Mouse (Mus musculus) neural tube, embryonic 11.5 days (tissue): ENCODE data around the gene Socs3. TPM values are rescaled to one million over a fixed set of nuclear protein-coding genes. Genes with fewer than 3 reads are reported as not detected.

Source experiments
- ATAC-seq: fragments of 200-750 bp; cut with Nextera tagmentation; 2 replicates; pipeline ENCODE4 v1.8.0; 2017; ENCODE audit warnings: moderate number of reproducible peaks, mild to moderate bottlenecking, moderate TSS enrichment, moderate library complexity; ENCODE audit not compliant: insufficient read depth, low FRiP score, low TSS enrichment
- DNase-seq: peaks from one replicate; pipeline ENCODE4 v3.0.0-alpha.2; 2015; ENCODE audit warnings: low spot score
- H3K27ac ChIP-seq: fragments of 300-500 bp; sonication (generic); 2 replicates; pipeline ENCODE4 v1.5.1; 2014; ENCODE audit warnings: low read depth, mild to moderate bottlenecking, low read length
- H3K27me3 ChIP-seq: fragments of 300-500 bp; sonication (generic); 2 replicates; pipeline ENCODE4 v1.6.1; 2014; ENCODE audit warnings: mild to moderate bottlenecking, low read length, mixed read lengths; ENCODE audit not compliant: control insufficient read depth, insufficient read depth
- H3K36me3 ChIP-seq: fragments of 300-500 bp; sonication (generic); 2 replicates; pipeline ENCODE4 v1.6.1; 2014; ENCODE audit warnings: mild to moderate bottlenecking, low read length, moderate library complexity, mixed read lengths; ENCODE audit not compliant: control insufficient read depth, insufficient read depth
- H3K4me1 ChIP-seq: fragments of 300-500 bp; sonication (generic); 2 replicates; pipeline ENCODE4 v1.6.1; 2014; ENCODE audit warnings: low read length, mixed read lengths; ENCODE audit not compliant: control insufficient read depth, insufficient read depth
- H3K4me2 ChIP-seq: fragments of 300-500 bp; sonication (generic); 2 replicates; pipeline ENCODE4 v1.6.1; 2014; ENCODE audit warnings: low read depth, mild to moderate bottlenecking, moderate library complexity
- H3K4me3 ChIP-seq: fragments of 300-500 bp; sonication (generic); 2 replicates; pipeline ENCODE4 v1.5.1; 2014; ENCODE audit warnings: low read depth, low read length
- H3K9ac ChIP-seq: fragments of 300-500 bp; sonication (generic); 2 replicates; pipeline ENCODE4 v1.6.1; 2014; ENCODE audit warnings: mild to moderate bottlenecking, low read length
- H3K9me3 ChIP-seq: fragments of 300-500 bp; sonication (generic); 2 replicates; pipeline ENCODE4 v1.6.1; 2016; ENCODE audit warnings: low read length; ENCODE audit not compliant: control insufficient read depth
- WGBS: fragments of 180-500 bp; shearing (Covaris S2); extraction: QIAGEN DNeasy Blood & Tissue Kit; methylation state at CpG from one replicate; pipeline ENCODE4 v1.1.7; 2014; 5-methylcytosine and 5-hydroxymethylcytosine counted together
- polyA plus RNA-seq: library from polyadenylated mRNA; unstranded; fragments of >200 nt; fragmentation: Nextera tagmentation; extraction: Ambion mirVana; gene quantifications from 2 replicates; pipeline ENCODE4 v1.2.1, GENCODE M21; 2014

Socs3 gene
- polyA plus RNA-seq, result 3.7 and 5.1 TPM in 2 replicates

DNA sequence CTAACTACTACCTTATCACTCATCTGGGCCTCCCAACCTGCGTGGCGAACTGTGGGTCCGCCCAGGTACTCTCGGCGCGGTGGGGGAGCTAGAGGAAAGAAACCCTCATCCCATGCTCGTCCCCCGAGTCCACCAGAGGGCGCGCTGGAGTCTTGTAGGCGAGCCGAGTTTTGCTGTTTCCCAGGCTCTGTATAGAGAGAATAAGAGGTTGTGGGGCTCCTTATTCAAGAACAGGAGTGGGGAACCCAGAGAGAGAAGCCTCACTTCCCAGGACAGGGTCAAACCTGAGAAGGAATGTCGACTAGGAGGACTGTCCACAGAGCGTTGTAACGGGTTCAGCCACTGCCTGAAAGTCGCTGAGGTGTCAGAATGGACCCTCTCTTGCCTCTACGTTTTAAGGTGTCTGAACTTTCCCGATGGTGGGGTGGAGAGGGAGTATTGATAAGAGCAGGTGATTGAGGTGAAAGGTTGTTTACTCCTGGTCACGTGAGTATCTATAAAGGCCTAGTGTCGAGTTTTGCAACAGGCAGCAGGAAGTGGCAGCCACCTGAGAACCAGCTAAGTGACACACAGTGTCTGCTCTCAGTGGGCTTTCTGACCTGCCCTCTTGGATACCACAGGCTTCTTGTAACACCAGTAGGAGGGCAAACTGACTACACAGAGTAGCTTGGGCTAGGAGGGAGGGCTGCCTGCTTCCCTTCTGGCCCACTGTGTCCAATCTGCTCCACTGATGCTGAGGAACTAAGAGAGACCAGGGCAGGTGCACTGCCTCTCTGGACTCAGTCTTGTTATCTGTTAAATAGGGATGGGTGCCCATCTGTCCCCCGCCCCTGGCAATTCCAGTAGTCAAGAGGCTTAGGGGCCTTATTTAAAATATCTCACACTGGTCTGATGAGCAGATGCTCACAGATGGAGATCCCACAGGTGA is at the start of gene Socs3:
TSS of gene Socs3 (minus strand) at position 103 of the 928 bp plus-strand sequence.
- Histone ChIP-seq H3K27me3 (peaks cover 24% of the 10 kb centered on the region), H3K4me1 (peaks cover 47% of the 10 kb centered on the region), H3K9ac (peak within 1 kb of the TSS; percentile 86), H3K4me3 (peak within 1 kb of the TSS; percentile 65), H3K27ac (peak within 1 kb of the TSS; percentile 87), H3K9me3 (no peaks in the 10 kb centered on the region), H3K36me3 (no peaks in the 10 kb centered on the region), H3K4me2 (peak within 1 kb of the TSS; percentile 99)
- 13% methylated on average over 21 of the region's 21 CpGs for WGBS
- peak; percentile 21; the same call in 1 of the 2 replicates for ATAC-seq
- peak; percentile 93 for DNase-seq

DNA sequence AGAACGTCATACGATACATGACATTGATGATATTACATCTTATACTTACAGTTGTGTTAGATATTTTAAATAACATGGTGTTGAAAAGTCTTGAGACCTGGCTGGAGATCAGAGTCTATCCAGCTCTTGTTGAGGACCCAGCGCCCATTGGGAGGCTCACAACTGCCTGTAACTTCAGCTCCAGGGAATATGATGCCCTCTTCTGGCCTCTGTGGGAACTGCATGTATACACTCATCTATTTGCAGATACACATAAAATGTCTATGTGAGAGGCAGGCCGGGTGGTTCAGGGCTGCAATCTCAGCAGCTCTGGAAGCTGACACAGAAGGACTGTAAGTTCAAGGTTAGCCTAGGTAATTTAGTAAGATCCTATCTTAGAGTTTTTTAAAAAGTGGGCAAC is 48.5 kb upstream of the Socs3 start:
- Histone ChIP-seq H3K4me3 (no peak overlapping the region), H3K27ac (no peak overlapping the region), H3K4me2 (no peak overlapping the region), H3K27me3 (no peaks in the 10 kb centered on the region), H3K9me3 (no peaks in the 10 kb centered on the region), H3K9ac (no peak overlapping the region), H3K36me3 (peaks cover 12% of the 10 kb centered on the region), H3K4me1 (no peaks in the 10 kb centered on the region)
- ATAC-seq, result no peak
- no peak for DNase-seq
- WGBS, result 94% methylated on average over 4 of the region's 4 CpGs

DNA sequence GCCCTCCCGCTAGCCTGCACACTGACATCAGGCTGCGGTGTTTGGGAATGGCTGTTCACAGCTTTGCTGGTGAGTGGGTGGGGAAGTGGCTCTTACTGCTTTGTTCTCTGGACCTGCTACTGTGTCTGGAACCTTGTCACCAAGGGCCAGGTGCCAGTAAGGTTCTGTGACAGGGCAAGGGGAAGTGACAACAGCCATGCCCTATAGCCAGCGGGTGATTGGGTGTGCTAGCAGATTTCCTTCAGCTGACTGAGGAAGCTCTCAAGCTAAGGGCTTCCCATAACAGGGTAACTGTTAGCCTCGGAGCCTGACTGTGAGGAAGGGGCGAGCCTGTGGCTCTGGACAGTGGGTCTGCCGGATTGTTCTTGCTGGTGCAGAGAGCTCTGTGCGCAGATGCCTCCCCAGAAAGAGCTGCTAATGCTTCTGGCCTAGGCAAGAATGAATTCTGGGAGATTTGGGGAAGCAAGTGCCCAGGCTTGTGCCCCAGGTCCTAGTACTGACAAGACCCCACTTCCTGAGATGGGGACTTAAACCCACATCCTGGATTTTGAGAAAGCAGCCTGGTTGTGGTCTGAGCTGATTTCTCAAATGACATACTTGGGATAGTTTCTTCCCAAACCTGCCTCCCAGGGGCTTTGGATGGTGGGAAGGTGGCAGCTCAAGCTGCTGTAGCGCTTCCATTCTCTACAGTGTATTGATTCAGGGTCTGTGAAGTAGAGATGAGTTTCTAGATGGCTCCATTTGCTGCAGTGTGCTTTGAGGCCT is 45.7 kb upstream of the Socs3 start:
- Histone ChIP-seq H3K27ac (no peak overlapping the region), H3K9me3 (no peaks in the 10 kb centered on the region), H3K4me2 (no peak overlapping the region), H3K4me3 (no peak overlapping the region), H3K36me3 (peaks cover 8% of the 10 kb centered on the region), H3K9ac (no peak overlapping the region), H3K4me1 (no peaks in the 10 kb centered on the region), H3K27me3 (no peaks in the 10 kb centered on the region)
- WGBS, result 93% methylated on average over 8 of the region's 8 CpGs
- ATAC-seq (no peak), DNase-seq (no peak)

GRCm38 (mm10) chr11:118014391-118014995 is 44.6 kb upstream of the Socs3 start:
- ATAC-seq (no peak), DNase-seq (no peak)
- no peaks in the 10 kb centered on the region for H3K27me3 ChIP-seq
- H3K36me3 ChIP-seq, result peaks cover 7% of the 10 kb centered on the region
- 86% methylated on average over 12 of the region's 12 CpGs for WGBS
- no peak overlapping the region for H3K27ac ChIP-seq
- no peaks in the 10 kb centered on the region for H3K9me3 ChIP-seq
- H3K4me1 ChIP-seq, result peaks cover under 1% of the 10 kb centered on the region; the same call in 1 of the 2 replicates
- H3K9ac ChIP-seq, result no peak overlapping the region
- no peak overlapping the region for H3K4me2 ChIP-seq
- H3K4me3 ChIP-seq, result no peak overlapping the region

DNA sequence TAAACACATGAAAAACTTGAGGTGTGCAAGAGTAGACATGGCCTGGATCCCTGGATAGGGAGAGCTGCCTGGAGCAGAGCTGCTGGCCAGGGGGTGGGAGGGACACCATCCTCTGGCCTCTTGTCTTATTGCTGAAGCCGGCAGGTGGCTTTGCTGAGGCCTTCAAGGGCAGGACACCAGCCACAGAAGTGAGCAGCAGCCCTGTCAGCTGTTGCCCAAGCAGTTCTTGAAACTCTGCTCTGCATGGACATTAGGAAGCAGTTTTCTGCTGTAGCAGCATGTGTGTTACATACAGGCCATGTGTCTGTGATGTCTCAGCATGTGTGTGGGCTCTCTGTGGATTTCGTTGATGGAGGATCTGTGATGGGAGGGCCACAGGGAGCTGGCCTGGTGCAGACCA is 43.5 kb upstream of the Socs3 start:
- Histone ChIP-seq H3K36me3 (peaks cover 7% of the 10 kb centered on the region), H3K4me2 (no peak overlapping the region), H3K4me1 (peaks cover 4% of the 10 kb centered on the region), H3K4me3 (no peak overlapping the region), H3K27ac (no peak overlapping the region), H3K9me3 (no peaks in the 10 kb centered on the region), H3K9ac (no peak overlapping the region), H3K27me3 (no peaks in the 10 kb centered on the region)
- 77% methylated on average over 2 of the region's 2 CpGs for WGBS
- no peak for DNase-seq
- ATAC-seq, result no peak

DNA sequence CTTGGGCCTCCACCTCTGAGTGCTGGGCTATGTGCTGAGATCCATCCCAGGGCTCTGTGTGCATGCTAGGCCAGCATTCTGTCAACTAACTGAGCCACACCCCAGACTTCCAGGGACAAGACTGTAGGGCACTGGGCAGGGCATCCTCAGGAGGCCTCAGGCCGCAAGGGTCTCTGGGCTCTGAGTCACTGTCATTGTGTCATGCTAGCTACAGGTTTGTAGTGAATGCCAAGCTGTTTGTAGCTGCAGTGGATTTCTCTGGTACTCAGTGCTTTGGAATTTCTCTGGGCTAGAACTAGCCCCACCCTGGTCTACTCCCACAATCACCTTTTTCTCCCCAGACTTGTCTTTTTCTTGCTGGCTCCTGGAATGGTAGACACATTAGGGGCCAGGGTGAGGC is 42.7 kb upstream of the Socs3 start:
- Histone ChIP-seq H3K27ac (no peak overlapping the region), H3K9me3 (no peaks in the 10 kb centered on the region), H3K27me3 (no peaks in the 10 kb centered on the region), H3K4me3 (no peak overlapping the region), H3K36me3 (peaks cover 2% of the 10 kb centered on the region), H3K4me2 (no peak overlapping the region), H3K4me1 (peaks cover 9% of the 10 kb centered on the region), H3K9ac (no peak overlapping the region)
- DNase-seq, result no peak
- 94% methylated on average over 1 of the region's 1 CpGs for WGBS
- ATAC-seq, result no peak

DNA sequence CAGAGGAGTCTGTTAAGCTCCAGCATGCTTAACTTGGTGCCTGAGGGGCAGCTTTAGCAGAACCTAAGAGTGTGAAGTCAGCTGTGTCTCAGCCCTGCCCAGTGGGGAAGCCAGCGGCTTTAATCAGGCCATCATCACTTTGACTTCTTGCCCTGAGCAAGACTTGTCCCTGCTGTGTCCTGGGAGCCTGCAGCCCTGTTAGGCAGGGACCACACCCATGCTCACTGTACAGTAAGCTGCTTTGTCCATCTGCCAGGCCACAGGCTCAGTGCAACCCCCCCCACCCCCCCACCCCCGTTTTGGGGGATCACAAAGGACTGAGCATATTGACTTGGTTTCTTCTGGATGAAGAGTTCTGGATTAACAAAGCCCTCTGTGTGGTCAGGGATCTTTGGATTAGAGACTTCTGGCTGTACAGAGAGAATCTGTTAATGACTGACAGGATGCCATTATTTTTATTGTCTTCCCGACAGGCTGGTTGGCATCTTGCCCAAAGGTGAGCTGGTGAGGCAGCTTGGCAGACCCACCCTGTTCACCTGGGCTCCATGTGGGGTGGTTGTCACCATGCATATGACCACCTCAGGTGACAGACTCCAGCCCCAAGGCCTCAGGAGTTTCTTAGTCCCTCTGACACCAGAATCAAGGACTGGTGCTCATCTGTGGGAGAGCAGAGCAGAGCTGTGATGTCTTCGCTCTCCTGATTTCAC is 40.2 kb upstream of the Socs3 start:
- ATAC-seq (no peak), DNase-seq (peak; percentile 19)
- no peaks in the 10 kb centered on the region for H3K27me3 ChIP-seq
- H3K27ac ChIP-seq, result no peak overlapping the region
- H3K36me3 ChIP-seq, result peaks cover 5% of the 10 kb centered on the region
- no peak overlapping the region; the same call in 1 of the 2 replicates for H3K9ac ChIP-seq
- peaks cover 12% of the 10 kb centered on the region for H3K4me1 ChIP-seq
- H3K4me2 ChIP-seq, result no peak overlapping the region
- H3K9me3 ChIP-seq, result no peaks in the 10 kb centered on the region
- no peak overlapping the region for H3K4me3 ChIP-seq
- WGBS, result 58% methylated on average over 4 of the region's 4 CpGs

- Histone ChIP-seq H3K4me3 (no peak overlapping the region), H3K4me2 (no peak overlapping the region), H3K27ac (no peak overlapping the region), H3K4me1 (peaks cover 12% of the 10 kb centered on the region), H3K9ac (no peak overlapping the region), H3K27me3 (no peaks in the 10 kb centered on the region), H3K9me3 (no peaks in the 10 kb centered on the region), H3K36me3 (peaks cover 6% of the 10 kb centered on the region)
- 84% methylated on average over 8 of the region's 8 CpGs for WGBS
- DNase-seq, result no peak
- no peak for ATAC-seq
Observed at GRCm38 (mm10) chr11:118008843-118009242, 39.0 kb upstream of the Socs3 start.
